Mouse (Mus musculus) mouse trophoblast stem cell (cell line): ENCODE measurements around the gene Slc35a2.

ENCODE experiments used
- in situ Hi-C, 2 experiments: fragments of 300-500 bp; cut with MseI, MboI; formaldehyde crosslinking; loops; 2 replicates in 1 of 2; 3 replicates in 1 of 2; pipeline ENCODE4 v1.15.1; 2025

The Slc35a2 gene

GRCm38 (mm10) chrX:7883841-7884567 is at the start of gene Slc35a2:
TSS of gene Slc35a2 (plus strand) at chrX:7884028.
- in situ Hi-C loops, result no loop called here

- in situ Hi-C loops, result no loop called here
Measured at GRCm38 (mm10) chrX:7837146-7837545, 46.7 kb upstream of the Slc35a2 start.

GRCm38 (mm10) chrX:7840842-7841162 is 43.0 kb upstream of the Slc35a2 start:
- in situ Hi-C loops, result no loop called here

- in situ Hi-C loops, result no loop called here
Measured at GRCm38 (mm10) chrX:7841163-7842162, 42.4 kb upstream of the Slc35a2 start, which contains the start of gene Otud5. TSS of gene Otud5 (plus strand) at chrX:7841364.

GRCm38 (mm10) chrX:7842318-7842717 is 41.5 kb upstream of the Slc35a2 start:
- in situ Hi-C loops, result no loop called here

- in situ Hi-C loops, result no loop called here
Measured at GRCm38 (mm10) chrX:7847845-7848244, 36.0 kb upstream of the Slc35a2 start.

GRCm38 (mm10) chrX:7854578-7854977 is 29.2 kb upstream of the Slc35a2 start:
- in situ Hi-C loops, result no loop called here

- in situ Hi-C loops, result no loop called here
Measured at GRCm38 (mm10) chrX:7859191-7859753, 24.6 kb upstream of the Slc35a2 start.

GRCm38 (mm10) chrX:7863181-7863580 is 20.6 kb upstream of the Slc35a2 start:
- in situ Hi-C loops, result no loop called here

- in situ Hi-C loops, result no loop called here
Measured at GRCm38 (mm10) chrX:7864551-7864950, 19.3 kb upstream of the Slc35a2 start.

- in situ Hi-C loops, result no loop called here
Measured at GRCm38 (mm10) chrX:7865343-7865742, 18.5 kb upstream of the Slc35a2 start.

GRCm38 (mm10) chrX:7865786-7866185 is 18.0 kb upstream of the Slc35a2 start:
- in situ Hi-C loops, result no loop called here

- in situ Hi-C loops, result no loop called here
Measured at GRCm38 (mm10) chrX:7867141-7867540, 16.7 kb upstream of the Slc35a2 start.

GRCm38 (mm10) chrX:7868506-7868905 is 15.3 kb upstream of the Slc35a2 start:
- in situ Hi-C loops, result no loop called here

- in situ Hi-C loops, result no loop called here
Measured at GRCm38 (mm10) chrX:7869826-7870225, 14.0 kb upstream of the Slc35a2 start.

- in situ Hi-C loops, result no loop called here
Measured at GRCm38 (mm10) chrX:7878007-7878419, 5.8 kb upstream of the Slc35a2 start, which contains the start of gene Pim2. TSS of gene Pim2 (plus strand) at chrX:7878262.

- in situ Hi-C loops, result no loop called here
Measured at GRCm38 (mm10) chrX:7878495-7878894, 5.3 kb upstream of the Slc35a2 start.

- in situ Hi-C loops, result no loop called here
Measured at GRCm38 (mm10) chrX:7879819-7880218, 4.0 kb upstream of the Slc35a2 start.

- in situ Hi-C loops, result no loop called here
Measured at GRCm38 (mm10) chrX:7898211-7898610, 14.4 kb downstream of the Slc35a2 start.

- in situ Hi-C loops, result no loop called here
Measured at GRCm38 (mm10) chrX:7898880-7899874, 15.3 kb downstream of the Slc35a2 start, which contains the start of the genes Pqbp1 and Timm17b. TSS of gene Pqbp1 (minus strand) at chrX:7899269. TSS of gene Timm17b (plus strand) at chrX:7899357.

GRCm38 (mm10) chrX:7904441-7904840 is 20.6 kb downstream of the Slc35a2 start:
- in situ Hi-C loops, result loop anchor here in 1 of 2 experiments (25.0 kb wide), 1 partner anchor 208 kb away; no protein-coding TSS in a partner anchor
